Mouse (Mus musculus) cerebellum, postnatal 36 days (tissue): Measurements from ENCODE around the gene Vgll3.
A peak's percentile ranks its signal among the peaks of the same experiment; 100 is the strongest.

ENCODE experiments used
- DNase-seq, 2 experiments: peaks; one replicate each; pipeline ENCODE4 v3.0.0; 2021 to 2022; ENCODE audit warnings: mixed read lengths in 2 of 2

Vgll3 gene

GRCm38 (mm10) chr16:65814918-65815881 is at the start of gene Vgll3:
TSS of gene Vgll3 (plus strand) at chr16:65815257.
- peak; percentile 17 to 25 for DNase-seq

- no peak for DNase-seq
Measured at GRCm38 (mm10) chr16:65765976-65766375, 49.1 kb upstream of the Vgll3 start.

- DNase-seq = no peak
Measured at GRCm38 (mm10) chr16:65785959-65786358, 29.1 kb upstream of the Vgll3 start.

GRCm38 (mm10) chr16:65816059-65816458 is 1.0 kb downstream of the Vgll3 start:
- DNase-seq = no peak

- DNase-seq = no peak
Measured at GRCm38 (mm10) chr16:65818779-65819178, 3.7 kb downstream of the Vgll3 start.

- no peak for DNase-seq
Measured at GRCm38 (mm10) chr16:65820803-65821202, 5.7 kb downstream of the Vgll3 start.

GRCm38 (mm10) chr16:65823721-65824120 is 8.7 kb downstream of the Vgll3 start:
- no peak for DNase-seq

GRCm38 (mm10) chr16:65828141-65828565 is 13.1 kb downstream of the Vgll3 start:
- no peak for DNase-seq

GRCm38 (mm10) chr16:65829096-65829495 is 14.0 kb downstream of the Vgll3 start:
- no peak for DNase-seq

GRCm38 (mm10) chr16:65834721-65835120 is 19.7 kb downstream of the Vgll3 start:
- DNase-seq = no peak

- DNase-seq = no peak
Measured at GRCm38 (mm10) chr16:65850126-65850525, 35.1 kb downstream of the Vgll3 start.

GRCm38 (mm10) chr16:65864471-65864870 is 49.4 kb downstream of the Vgll3 start:
- no peak for DNase-seq

- DNase-seq = no peak
Measured at GRCm38 (mm10) chr16:65867927-65868326, 52.9 kb downstream of the Vgll3 start.

- no peak for DNase-seq
Measured at GRCm38 (mm10) chr16:65868933-65869332, 53.9 kb downstream of the Vgll3 start.

- DNase-seq = no peak
Measured at GRCm38 (mm10) chr16:65888940-65889339, 73.9 kb downstream of the Vgll3 start.
